Mouse (Mus musculus) layer of hippocampus, adult 11-12 months (tissue): ENCODE measurements around the gene Ubqln2.

Experiments used
- DNase-seq: peaks from one replicate; pipeline ENCODE4 v3.0.0; 2022; ENCODE audit warnings: low spot score

The Ubqln2 gene

DNA sequence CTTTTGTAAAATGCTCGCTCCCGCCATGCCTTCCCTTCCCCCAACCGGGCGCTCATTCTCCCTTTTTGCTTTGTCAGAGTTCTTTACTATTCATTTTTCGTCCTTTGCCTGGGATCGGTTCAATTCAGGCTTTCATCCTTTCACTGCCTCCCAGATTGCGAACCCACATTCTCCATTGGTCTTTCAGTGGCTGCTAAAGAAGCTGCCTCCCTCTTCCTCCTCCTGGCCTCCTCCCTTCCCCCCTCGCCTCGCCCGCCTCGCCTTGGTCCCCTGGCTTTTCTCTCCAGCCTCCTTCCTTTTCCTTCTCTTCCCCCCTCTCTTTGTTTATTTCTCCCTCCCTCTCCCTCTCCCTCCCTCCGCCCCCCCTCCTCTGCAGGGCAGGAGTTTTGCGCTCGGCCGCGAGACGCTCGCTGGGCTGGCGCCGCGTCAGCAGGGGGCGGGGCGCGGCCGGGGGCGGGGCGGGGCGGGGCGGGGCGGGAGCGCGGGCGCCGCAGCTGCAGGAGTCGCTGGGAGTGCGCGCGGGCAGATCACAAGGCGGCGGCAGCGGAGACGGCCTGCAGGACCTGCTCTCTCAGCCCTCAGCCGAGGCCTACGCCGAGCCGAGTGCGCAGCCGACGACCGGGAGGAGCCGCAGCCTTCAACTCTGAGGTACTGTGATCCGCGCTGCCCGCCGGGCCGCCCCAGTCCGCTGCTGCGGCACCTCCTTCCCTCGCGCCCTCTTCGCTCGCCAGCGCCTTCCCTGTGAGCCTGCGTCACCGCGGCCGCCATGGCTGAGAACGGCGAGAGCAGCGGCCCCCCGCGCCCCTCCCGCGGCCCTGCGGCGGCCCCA lies at the start of gene Ubqln2:
Gene Ubqln2, plus strand, starts transcription at position 540 of the 829 bp plus-strand sequence.
- DNase-seq, result peak; percentile 73

DNA sequence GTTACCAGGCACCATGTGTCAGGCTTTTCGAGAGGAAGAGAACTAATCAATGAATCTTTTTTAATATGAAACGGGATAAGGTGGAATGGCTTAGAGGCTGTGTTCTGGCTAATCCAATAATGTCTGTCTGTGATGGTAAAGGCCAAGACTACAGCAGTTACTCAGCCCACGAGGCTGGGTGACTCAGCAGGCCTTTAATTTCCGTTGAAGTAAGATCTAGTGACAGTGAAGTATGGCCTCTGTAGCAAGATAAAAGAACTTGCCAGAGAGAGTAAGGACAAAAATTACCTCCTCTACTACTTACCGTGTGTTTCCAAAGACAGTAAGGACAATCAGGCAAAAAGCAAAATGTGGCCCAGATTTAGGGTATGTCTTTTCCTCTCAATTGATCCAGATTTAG lies 46.1 kb upstream of the Ubqln2 start:
- no peak for DNase-seq

GRCm38 (mm10) chrX:153476760-153477248 lies 21.2 kb upstream of the Ubqln2 start:
- peak; percentile 3 for DNase-seq

DNA sequence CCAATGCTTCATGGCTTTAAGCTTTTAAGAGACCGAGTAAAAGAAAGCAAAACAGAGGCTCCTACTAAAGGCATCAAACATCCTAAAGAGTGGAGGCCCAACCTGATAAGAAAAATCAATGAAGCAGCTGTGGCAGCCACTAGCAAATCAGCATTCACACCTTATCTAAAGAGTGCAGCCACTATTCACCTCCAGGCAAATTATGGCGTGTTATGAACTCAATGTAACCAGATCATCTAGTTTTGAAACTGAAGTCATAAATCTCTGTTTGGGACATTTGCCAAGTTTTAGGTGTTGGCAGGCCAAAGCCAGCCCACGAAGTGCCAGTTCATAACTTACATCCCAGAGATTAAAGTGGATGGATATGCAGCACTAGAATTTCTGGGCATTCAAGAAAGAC lies 5.7 kb upstream of the Ubqln2 start:
- no peak for DNase-seq

DNA sequence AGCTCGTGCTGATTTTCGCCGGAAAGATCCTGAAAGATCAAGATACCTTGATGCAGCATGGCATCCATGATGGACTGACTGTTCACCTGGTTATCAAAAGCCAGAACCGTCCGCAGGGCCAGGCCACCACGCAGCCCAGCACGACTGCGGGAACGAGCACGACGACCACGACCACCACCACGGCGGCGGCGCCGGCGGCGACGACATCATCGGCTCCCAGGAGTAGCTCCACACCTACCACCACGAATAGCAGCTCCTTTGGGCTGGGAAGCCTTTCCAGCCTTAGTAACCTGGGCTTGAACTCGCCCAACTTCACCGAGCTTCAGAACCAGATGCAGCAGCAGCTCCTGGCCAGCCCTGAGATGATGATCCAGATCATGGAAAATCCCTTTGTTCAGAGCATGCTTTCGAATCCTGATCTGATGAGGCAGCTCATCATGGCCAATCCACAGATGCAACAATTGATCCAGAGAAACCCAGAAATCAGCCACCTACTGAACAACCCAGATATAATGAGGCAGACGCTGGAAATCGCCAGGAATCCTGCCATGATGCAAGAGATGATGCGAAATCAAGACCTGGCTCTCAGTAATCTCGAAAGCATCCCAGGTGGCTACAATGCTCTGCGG lies 752 bp downstream of the Ubqln2 start:
- peak; percentile 9 for DNase-seq

DNA sequence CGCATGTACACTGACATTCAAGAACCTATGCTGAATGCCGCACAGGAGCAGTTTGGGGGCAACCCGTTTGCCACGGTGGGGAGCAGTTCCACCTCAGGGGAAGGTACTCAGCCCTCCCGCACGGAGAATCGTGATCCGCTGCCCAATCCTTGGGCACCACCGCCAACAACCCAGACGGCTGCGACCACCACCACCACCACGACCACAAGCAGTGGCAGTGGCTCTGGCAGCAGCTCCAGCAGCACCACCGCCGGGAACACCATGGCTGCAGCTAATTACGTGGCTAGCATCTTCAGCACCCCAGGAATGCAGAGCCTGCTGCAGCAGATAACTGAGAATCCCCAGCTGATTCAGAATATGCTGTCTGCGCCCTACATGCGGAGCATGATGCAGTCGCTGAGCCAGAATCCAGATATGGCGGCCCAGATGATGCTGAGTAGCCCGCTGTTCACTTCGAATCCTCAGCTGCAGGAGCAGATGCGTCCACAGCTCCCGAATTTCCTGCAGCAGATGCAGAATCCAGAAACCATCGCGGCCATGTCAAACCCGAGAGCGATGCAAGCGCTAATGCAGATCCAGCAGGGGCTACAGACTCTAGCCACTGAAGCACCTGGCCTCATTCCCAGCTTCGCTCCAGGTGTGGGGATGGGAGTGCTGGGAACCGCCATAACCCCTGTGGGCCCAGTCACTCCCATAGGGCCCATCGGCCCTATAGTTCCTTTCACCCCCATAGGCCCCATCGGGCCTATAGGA lies 1.4 kb downstream of the Ubqln2 start:
- peak; percentile 6 for DNase-seq

- peak; percentile 2 for DNase-seq
Measured at GRCm38 (mm10) chrX:153500047-153500345, 2.0 kb downstream of the Ubqln2 start.

- DNase-seq, result no peak
Measured at GRCm38 (mm10) chrX:153505954-153506353, 7.9 kb downstream of the Ubqln2 start.

- no peak for DNase-seq
Measured at GRCm38 (mm10) chrX:153515491-153515890, 17.5 kb downstream of the Ubqln2 start.

DNA sequence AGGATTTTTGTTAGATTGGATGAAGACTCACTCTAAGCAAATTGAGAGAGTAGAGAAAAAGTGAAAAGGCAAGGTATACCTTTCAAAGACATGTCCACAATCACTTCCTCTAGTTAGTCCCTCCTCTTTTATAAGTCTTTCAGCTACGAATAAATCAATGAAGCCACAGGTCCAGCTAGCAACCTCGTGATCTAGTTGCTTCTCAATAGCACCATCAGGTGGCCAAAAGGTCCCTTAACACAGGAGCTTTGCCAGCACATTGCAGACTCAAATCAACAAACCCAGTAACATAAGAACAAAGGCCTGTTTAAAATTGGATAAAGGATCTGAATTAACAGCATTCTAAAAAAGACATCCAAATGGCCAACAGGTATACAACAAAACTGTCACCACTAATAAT lies 30.4 kb downstream of the Ubqln2 start:
- DNase-seq, result peak; percentile 3
